Mouse (Mus musculus) liver, embryonic 13.5 days (tissue): ENCODE measurements around the gene Fstl1. TPM values are rescaled to one million over a fixed set of nuclear protein-coding genes. Genes with fewer than 3 reads are reported as not detected.
A peak's percentile ranks its signal among the peaks of the same experiment; 100 is the strongest.

Experiments used
- ATAC-seq: fragments of 200-750 bp; cut with Nextera tagmentation; 2 replicates; pipeline ENCODE4 v1.8.0; 2017; ENCODE audit warnings: low read depth, mild to moderate bottlenecking, moderate number of reproducible peaks, moderate library complexity
- DNase-seq: peaks from one replicate; pipeline ENCODE4 v3.0.0; 2022
- H3K27ac ChIP-seq: fragments of 300-500 bp; sonication (generic); 2 replicates; pipeline ENCODE4 v1.5.1; 2015; ENCODE audit warnings: moderate library complexity, mild to moderate bottlenecking, inconsistent platforms
- H3K27me3 ChIP-seq: fragments of 300-500 bp; sonication (generic); 2 replicates; pipeline ENCODE4 v1.6.1; 2015; ENCODE audit warnings: mild to moderate bottlenecking, inconsistent platforms
- H3K36me3 ChIP-seq: fragments of 300-500 bp; sonication (generic); 2 replicates; pipeline ENCODE4 v1.6.1; 2015; ENCODE audit warnings: mild to moderate bottlenecking, inconsistent platforms
- H3K4me1 ChIP-seq: fragments of 300-500 bp; sonication (generic); replicated peaks from 2 replicates; pipeline ENCODE4 v1.6.1; 2015; ENCODE audit warnings: inconsistent platforms
- H3K4me2 ChIP-seq: fragments of 300-500 bp; sonication (generic); 2 replicates; pipeline ENCODE4 v1.6.1; 2015; ENCODE audit warnings: inconsistent platforms, mild to moderate bottlenecking, moderate library complexity
- H3K4me3 ChIP-seq: fragments of 300-500 bp; sonication (generic); replicated peaks from 2 replicates; pipeline ENCODE4 v1.5.1; 2015; ENCODE audit warnings: mild to moderate bottlenecking, inconsistent platforms
- H3K9ac ChIP-seq: fragments of 300-500 bp; sonication (generic); 2 replicates; pipeline ENCODE4 v1.6.1; 2015; ENCODE audit warnings: mild to moderate bottlenecking, inconsistent platforms
- H3K9me3 ChIP-seq: fragments of 300-500 bp; sonication (generic); replicated peaks from 2 replicates; pipeline ENCODE4 v1.6.1; 2016; ENCODE audit warnings: inconsistent platforms
- WGBS: fragments of 180-500 bp; shearing (Covaris S2); methylation state at CpG from one replicate; pipeline ENCODE4 v1.1.7; 2015; ENCODE audit not compliant: insufficient replicate concordance; 5-methylcytosine and 5-hydroxymethylcytosine counted together
- polyA plus RNA-seq: library from polyadenylated mRNA; unstranded; fragments of >200 nt; fragmentation: Nextera tagmentation; extraction: Ambion mirVana; gene quantifications from 2 replicates; pipeline ENCODE4 v1.2.1, GENCODE M21; 2015

The Fstl1 gene
- polyA plus RNA-seq: 26.6 and 31.4 TPM in 2 replicates

DNA sequence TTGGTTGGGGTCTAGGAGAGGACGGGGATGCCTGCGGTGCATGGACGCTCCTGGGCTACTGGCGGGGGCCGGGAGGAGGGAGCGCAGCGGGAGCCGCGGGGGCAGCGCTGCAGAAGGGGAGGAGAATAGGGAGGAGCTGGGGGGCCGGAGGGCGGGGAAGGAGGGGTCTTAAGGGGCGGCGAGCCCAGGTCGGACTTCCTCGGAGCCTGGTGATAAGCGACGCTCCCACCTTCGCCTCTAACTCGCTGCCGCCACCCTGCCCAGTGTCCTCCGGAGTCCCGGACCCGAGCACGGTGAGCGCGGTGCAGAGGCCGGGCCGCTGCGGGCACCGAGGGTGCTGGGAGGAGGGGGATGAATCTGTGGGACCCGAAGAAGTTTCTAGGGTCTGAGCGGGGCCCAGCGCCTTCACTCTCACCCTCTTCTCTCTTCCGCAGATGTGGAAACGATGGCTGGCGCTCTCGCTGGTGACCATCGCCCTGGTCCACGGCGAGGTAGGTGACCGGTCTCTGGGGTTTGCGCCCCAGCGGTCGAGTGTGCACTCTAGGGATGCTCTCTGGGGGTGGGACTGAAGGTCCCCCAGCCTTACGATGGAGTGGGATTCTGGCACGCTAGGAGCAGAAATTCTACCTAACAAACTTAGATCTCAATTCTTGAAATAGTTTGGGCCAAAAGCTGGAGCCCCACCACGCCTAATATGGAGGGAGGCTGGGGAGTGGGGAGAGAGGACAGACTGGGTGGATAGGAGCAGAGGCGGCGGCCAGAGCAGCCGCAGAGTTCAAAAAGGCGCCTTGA, at the start of gene Fstl1:
Fstl1 (plus strand) TSS at position 14 of the 792 bp plus-strand sequence.
- H3K9me3 ChIP-seq: no peaks in the 10 kb centered on the region
- DNase-seq: no peak
- ATAC-seq: peak; percentile 41

DNA sequence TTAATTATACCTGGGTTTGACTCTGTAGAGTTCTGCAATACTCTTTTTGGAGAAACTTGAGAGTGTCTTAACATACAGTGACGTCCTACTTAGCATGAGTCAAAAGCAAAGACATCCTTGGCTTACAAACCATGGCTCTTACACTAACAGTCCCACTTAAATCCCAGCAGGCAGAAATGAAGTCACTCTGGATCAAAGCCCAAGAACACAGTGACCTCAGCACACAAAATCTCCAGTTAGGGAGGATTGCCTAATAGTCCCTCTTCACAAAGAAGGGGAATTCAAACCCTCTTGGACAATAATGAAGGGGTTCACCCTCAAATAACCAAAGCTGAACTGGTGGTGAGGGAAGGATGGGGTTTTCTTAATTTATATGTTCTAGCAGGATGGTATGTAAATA, 48.0 kb upstream of the Fstl1 start:
- Histone ChIP-seq H3K4me3 (no peak overlapping the region), H3K27me3 (no peaks in the 10 kb centered on the region), H3K36me3 (no peaks in the 10 kb centered on the region), H3K4me2 (no peak overlapping the region), H3K9ac (no peak overlapping the region), H3K4me1 (no peaks in the 10 kb centered on the region), H3K9me3 (no peaks in the 10 kb centered on the region), H3K27ac (no peak overlapping the region)
- WGBS: 66% methylated on average over 1 of the region's 1 CpGs
- DNase-seq (no peak), ATAC-seq (no peak)

More for the DNA sequence above, at the start of gene Fstl1:
- Histone ChIP-seq H3K4me3 (peak within 1 kb of the TSS; percentile 51), H3K27ac (no peak within 1 kb of the TSS), H3K9ac (peak within 1 kb of the TSS; percentile 56), H3K4me1 (no peaks in the 10 kb centered on the region; the same call in 1 of the 2 replicates), H3K4me2 (peak within 1 kb of the TSS; percentile 67), H3K27me3 (peaks cover 36% of the 10 kb centered on the region), H3K36me3 (no peaks in the 10 kb centered on the region)
- WGBS: under 1% methylated on average over 51 of the region's 52 CpGs

DNA sequence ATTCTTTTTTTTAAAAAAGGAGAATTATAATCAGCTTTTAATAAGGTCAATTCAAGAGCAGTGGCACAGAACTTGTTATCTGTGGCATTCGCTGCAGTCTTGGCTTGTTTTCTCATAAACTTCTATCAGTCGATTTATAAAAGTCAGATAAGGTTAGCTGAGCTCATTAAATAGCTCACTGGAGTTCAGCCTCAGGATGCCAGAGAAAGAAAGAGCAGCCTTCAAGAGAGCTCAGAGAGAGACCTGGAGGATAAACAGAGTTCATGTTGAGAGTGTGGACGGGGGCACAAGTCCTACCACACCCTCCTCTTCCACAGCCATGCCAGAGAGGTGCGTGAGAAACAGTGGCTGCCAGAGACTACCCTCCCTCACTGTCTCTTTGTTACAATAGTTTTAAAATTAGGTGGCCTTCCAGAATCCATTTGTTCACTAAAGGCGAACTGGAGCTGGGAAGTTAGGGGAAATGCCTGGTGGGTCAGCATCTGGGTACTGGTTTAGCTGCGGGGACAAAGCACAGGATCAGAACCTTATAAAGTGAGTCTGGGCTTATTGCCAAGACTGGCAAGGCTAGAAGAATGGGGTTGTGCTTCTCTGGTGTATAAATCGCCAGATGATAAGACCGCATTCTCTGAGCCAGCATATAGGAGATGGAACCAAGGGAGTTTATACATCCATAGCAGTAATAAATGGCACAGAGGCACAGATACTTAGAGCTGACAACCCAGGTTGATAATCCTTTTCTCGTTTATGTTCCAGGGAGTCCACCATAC, 47.1 kb upstream of the Fstl1 start:
- Histone ChIP-seq H3K27me3 (no peaks in the 10 kb centered on the region), H3K27ac (no peak overlapping the region), H3K36me3 (no peaks in the 10 kb centered on the region), H3K4me3 (no peak overlapping the region), H3K9ac (no peak overlapping the region), H3K9me3 (no peaks in the 10 kb centered on the region), H3K4me2 (no peak overlapping the region), H3K4me1 (no peaks in the 10 kb centered on the region)
- DNase-seq (no peak), ATAC-seq (no peak)
- 59% methylated on average over 9 of the region's 9 CpGs for WGBS

DNA sequence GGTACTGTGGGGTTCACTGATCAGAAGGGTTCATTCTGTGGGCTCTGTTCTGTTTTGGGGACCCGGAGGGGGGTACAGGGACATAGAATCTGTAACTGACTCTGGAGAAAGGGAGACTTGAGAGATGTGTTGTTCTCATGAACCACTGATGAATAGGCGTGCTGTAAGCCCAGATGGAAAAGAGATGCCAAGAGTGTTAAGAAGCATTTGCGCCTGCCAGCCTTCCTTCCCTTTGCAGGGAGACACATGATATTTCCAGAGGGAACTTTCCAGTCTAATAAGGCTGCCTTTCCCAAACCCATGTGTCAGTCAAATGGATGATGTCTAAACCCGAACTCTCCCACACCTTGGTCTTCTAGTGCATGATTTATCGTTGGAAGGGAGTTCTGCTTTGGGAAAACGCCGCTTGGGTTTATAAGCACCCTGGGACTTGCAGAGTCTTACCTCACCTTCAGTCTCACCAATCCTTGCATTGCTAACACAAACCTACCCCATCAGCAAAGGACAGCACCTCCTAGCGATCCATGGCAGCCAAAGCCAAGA, 46.3 kb upstream of the Fstl1 start:
- no peaks in the 10 kb centered on the region for H3K36me3 ChIP-seq
- no peaks in the 10 kb centered on the region for H3K27me3 ChIP-seq
- H3K4me1 ChIP-seq: no peaks in the 10 kb centered on the region
- H3K9me3 ChIP-seq: no peaks in the 10 kb centered on the region
- no peak for DNase-seq
- no peak overlapping the region for H3K4me3 ChIP-seq
- no peak for ATAC-seq
- no peak overlapping the region for H3K9ac ChIP-seq
- H3K4me2 ChIP-seq: no peak overlapping the region
- no peak overlapping the region for H3K27ac ChIP-seq
- 68% methylated on average over 8 of the region's 8 CpGs for WGBS

DNA sequence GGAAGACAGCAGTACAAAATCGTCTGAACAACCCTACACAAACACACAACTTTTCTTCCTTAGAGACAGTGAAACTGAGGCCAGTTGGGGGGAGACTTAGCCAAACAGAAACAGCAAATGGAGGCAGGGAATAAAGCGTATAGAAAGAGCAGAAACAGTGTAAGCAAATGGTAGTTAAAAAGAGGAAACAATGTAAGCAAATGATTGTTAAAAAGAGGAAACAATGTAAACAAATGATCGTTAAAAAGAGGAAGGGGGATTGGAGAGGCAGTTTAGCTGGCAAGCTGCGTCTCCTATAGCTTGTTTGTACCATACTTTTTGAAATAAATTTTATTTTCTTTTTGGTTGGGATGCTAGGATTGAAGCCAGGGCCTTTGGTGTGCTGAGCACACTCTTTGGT, 45.2 kb upstream of the Fstl1 start:
- no peak overlapping the region for H3K4me2 ChIP-seq
- H3K9me3 ChIP-seq: no peaks in the 10 kb centered on the region
- 18% methylated on average over 4 of the region's 4 CpGs for WGBS
- no peaks in the 10 kb centered on the region for H3K36me3 ChIP-seq
- DNase-seq (no peak), ATAC-seq (no peak)
- no peak overlapping the region for H3K27ac ChIP-seq
- H3K9ac ChIP-seq: no peak overlapping the region
- H3K4me1 ChIP-seq: no peaks in the 10 kb centered on the region
- no peaks in the 10 kb centered on the region for H3K27me3 ChIP-seq
- no peak overlapping the region for H3K4me3 ChIP-seq

DNA sequence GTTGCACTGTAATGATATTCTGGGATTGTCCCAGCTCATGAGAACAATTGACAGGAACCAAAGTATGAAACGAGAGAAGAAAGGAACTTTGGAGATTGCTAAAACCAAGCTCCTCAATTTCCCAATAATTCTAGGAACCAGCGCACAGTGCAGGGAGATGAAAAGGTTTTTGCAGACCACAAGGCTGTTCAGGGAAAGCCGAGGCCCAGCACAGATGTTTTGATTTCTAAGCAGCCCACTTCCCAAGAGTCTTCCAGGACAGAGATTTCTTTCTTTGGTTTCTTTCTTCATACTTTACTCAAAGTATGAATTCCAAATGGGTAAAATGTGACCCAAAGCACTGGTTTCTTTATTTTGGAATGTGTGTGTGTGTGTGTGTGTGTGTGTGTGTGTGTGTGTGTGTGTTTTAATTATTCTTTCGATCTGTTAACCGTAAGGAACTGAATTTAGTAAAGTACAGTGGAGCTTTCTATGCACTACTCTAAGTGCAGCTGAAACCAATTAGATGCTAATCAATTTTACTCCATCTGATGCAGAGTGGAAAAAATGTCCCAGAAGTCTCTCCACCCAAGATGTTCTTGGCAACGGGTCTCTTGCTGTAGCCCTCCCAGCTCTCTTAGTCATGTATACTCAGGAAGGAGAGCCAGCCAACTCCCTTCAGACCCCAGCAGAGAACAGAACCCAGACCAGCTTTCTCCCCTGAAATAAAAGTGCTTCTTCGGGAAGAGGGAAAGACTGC, 44.5 kb upstream of the Fstl1 start:
- no peaks in the 10 kb centered on the region for H3K9me3 ChIP-seq
- H3K27ac ChIP-seq: no peak overlapping the region
- DNase-seq (no peak), ATAC-seq (no peak)
- WGBS: 59% methylated on average over 7 of the region's 7 CpGs
- H3K4me3 ChIP-seq: no peak overlapping the region
- H3K4me2 ChIP-seq: no peak overlapping the region
- H3K4me1 ChIP-seq: no peaks in the 10 kb centered on the region
- H3K27me3 ChIP-seq: no peaks in the 10 kb centered on the region
- no peaks in the 10 kb centered on the region for H3K36me3 ChIP-seq
- no peak overlapping the region for H3K9ac ChIP-seq

DNA sequence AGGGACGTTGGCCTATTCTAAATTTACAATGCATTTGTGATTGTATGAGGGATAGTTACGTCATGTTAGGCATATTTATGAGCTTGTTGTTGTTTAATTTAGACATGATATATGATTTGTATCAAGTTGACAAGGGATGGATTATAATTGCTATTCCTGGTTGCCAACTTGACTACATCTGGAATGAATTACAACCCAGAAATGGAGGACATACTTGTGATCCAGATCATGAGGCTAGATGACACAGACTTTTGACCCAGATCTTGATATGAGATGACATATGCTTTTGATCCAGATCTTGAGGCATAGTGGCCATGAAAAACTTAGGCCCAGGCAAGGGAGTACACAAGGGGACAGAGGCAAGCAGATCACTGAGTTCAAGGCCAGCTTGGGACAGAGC, 36.6 kb upstream of the Fstl1 start:
- no peak overlapping the region for H3K4me3 ChIP-seq
- H3K9ac ChIP-seq: no peak overlapping the region
- 61% methylated on average over 2 of the region's 2 CpGs for WGBS
- ATAC-seq (no peak), DNase-seq (no peak)
- H3K27ac ChIP-seq: no peak overlapping the region
- no peaks in the 10 kb centered on the region for H3K4me1 ChIP-seq
- H3K4me2 ChIP-seq: no peak overlapping the region
- H3K27me3 ChIP-seq: no peaks in the 10 kb centered on the region
- H3K9me3 ChIP-seq: no peaks in the 10 kb centered on the region
- no peaks in the 10 kb centered on the region for H3K36me3 ChIP-seq

DNA sequence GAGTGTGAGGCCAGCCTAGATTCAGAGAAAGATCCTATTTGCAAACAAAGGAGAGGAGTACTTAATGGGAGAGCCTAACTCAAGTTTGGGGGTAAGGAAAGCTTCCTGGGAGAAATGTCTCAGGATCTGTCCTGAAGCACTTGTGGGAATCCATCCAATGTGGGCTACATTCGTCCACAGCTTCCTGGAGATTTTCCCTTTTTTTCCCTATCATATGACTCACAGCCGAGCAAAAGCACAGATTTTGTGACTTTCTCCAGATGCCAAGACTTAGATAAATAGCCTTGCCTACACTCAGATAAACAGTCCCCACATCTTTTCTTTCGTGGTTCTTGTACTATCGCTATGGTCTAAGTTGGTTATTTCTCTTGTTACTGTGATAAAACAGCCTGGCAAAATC, 34.4 kb upstream of the Fstl1 start:
- Histone ChIP-seq H3K9me3 (no peaks in the 10 kb centered on the region), H3K27ac (no peak overlapping the region), H3K4me1 (no peaks in the 10 kb centered on the region), H3K4me2 (no peak overlapping the region), H3K9ac (no peak overlapping the region), H3K4me3 (no peak overlapping the region), H3K36me3 (no peaks in the 10 kb centered on the region), H3K27me3 (no peaks in the 10 kb centered on the region)
- WGBS: 47% methylated on average over 4 of the region's 4 CpGs
- ATAC-seq: no peak
- DNase-seq: no peak

DNA sequence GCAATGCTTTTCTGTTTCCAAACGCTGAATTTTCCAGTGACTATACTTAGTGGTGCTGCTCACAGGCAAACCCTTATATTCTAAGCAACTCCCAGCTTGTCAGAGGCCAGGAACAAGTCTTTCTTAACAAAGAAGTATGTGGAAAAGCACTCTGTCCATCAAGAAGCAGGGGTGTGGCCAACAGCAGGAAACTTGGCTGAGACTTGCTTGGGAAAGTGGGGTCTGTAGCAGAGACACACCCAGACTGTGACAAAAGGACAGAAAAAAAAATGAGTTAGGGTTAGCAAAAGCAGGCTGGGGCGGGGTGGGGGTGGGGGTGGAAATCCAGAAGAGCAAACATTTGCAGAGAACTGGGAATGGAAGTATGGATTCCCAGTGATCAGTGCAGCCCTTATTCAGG, 23.8 kb upstream of the Fstl1 start:
- WGBS: 15% methylated on average over 2 of the region's 2 CpGs
- no peak for DNase-seq
- Histone ChIP-seq H3K27me3 (no peaks in the 10 kb centered on the region), H3K4me3 (no peak overlapping the region), H3K4me1 (peaks cover 10% of the 10 kb centered on the region), H3K9ac (no peak overlapping the region), H3K27ac (no peak overlapping the region), H3K36me3 (no peaks in the 10 kb centered on the region), H3K4me2 (no peak overlapping the region), H3K9me3 (no peaks in the 10 kb centered on the region)
- no peak for ATAC-seq

DNA sequence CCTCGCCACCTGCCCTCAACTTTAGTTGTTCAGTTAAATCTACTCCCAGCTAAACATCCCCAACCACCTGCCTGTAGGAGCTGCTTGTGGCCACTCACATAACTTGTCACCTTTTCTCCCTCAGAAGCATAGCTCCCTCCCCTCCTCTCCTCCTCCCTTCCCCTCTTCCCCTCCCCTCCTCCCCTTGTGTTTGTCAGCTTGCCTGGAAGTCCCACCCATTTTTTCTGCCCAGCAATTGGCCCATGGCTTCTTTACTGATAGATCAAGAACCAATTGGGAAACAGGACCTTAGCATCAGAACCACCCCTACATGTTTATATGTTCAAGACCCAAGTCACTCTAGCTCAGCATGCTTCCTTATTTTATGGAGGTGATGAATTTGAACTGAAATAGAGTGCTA, 22.9 kb upstream of the Fstl1 start:
- Histone ChIP-seq H3K36me3 (no peaks in the 10 kb centered on the region), H3K27ac (no peak overlapping the region), H3K27me3 (no peaks in the 10 kb centered on the region), H3K9me3 (no peaks in the 10 kb centered on the region), H3K9ac (no peak overlapping the region), H3K4me1 (peaks cover 10% of the 10 kb centered on the region), H3K4me3 (no peak overlapping the region), H3K4me2 (no peak overlapping the region)
- ATAC-seq (peak; percentile 39), DNase-seq (peak; percentile 12)
- WGBS: 38% methylated on average over 1 of the region's 1 CpGs

DNA sequence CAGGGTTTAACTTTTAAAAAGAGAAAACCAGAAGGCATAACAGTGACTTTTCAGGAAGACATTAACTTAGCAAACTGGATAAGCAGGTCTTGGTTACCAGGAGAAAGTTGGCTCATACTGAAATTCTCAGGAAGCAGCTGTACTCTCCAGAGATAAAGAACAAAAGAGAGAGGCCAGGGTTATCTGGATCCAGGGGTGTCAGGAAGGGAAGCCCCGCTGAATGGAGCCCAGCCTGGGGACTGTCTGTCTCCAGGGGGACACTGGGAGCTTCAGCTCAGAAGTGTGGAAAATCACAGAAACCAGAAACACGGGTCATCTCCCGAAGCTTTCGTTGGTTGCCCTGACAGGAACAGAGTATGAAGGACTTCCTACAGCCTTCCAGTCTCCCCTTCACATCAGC, 22.2 kb upstream of the Fstl1 start:
- Histone ChIP-seq H3K4me1 (peaks cover 10% of the 10 kb centered on the region), H3K27ac (no peak overlapping the region), H3K4me3 (no peak overlapping the region), H3K4me2 (no peak overlapping the region), H3K36me3 (no peaks in the 10 kb centered on the region), H3K9ac (no peak overlapping the region), H3K9me3 (no peaks in the 10 kb centered on the region), H3K27me3 (no peaks in the 10 kb centered on the region)
- DNase-seq: no peak
- WGBS: 26% methylated on average over 4 of the region's 4 CpGs
- ATAC-seq: 0 out of 2 replicates have a peak, but pooled peaks have one; percentile 20
